Mouse (Mus musculus) heart, embryonic 12.5 days (tissue): Measurements from ENCODE around the gene Hhat. TPM values are rescaled to one million over a fixed set of nuclear protein-coding genes. Genes with fewer than 3 reads are reported as not detected.

Experiments
- ATAC-seq: fragments of 200-750 bp; cut with Nextera tagmentation; 2 replicates; pipeline ENCODE4 v1.8.0; 2017; ENCODE audit warnings: moderate TSS enrichment, moderate library complexity; ENCODE audit not compliant: insufficient number of reproducible peaks, low FRiP score
- H3K27ac ChIP-seq: fragments of 300-500 bp; sonication (generic); 2 replicates; pipeline ENCODE4 v1.5.1; 2016; ENCODE audit warnings: mild to moderate bottlenecking, moderate library complexity; ENCODE audit not compliant: poor library complexity, severe bottlenecking
- H3K27me3 ChIP-seq: fragments of 300-500 bp; sonication (generic); replicated peaks from 2 replicates; pipeline ENCODE4 v1.6.1; 2016; ENCODE audit warnings: mild to moderate bottlenecking, moderate library complexity
- H3K36me3 ChIP-seq: fragments of 300-500 bp; sonication (generic); 2 replicates; pipeline ENCODE4 v1.6.1; 2016; ENCODE audit warnings: mild to moderate bottlenecking, moderate library complexity
- H3K4me1 ChIP-seq: fragments of 300-500 bp; sonication (generic); replicated peaks from 2 replicates; pipeline ENCODE4 v1.6.1; 2016; ENCODE audit warnings: mild to moderate bottlenecking
- H3K4me2 ChIP-seq: fragments of 300-500 bp; sonication (generic); 2 replicates; pipeline ENCODE4 v1.6.1; 2016; ENCODE audit warnings: mild to moderate bottlenecking, moderate library complexity
- H3K4me3 ChIP-seq: fragments of 300-500 bp; sonication (generic); 2 replicates; pipeline ENCODE4 v1.5.1; 2016; ENCODE audit warnings: mild to moderate bottlenecking
- H3K9ac ChIP-seq: fragments of 300-500 bp; sonication (generic); 2 replicates; pipeline ENCODE4 v1.6.1; 2016; ENCODE audit warnings: mild to moderate bottlenecking, moderate library complexity
- H3K9me3 ChIP-seq: fragments of 300-500 bp; sonication (generic); replicated peaks from 2 replicates; pipeline ENCODE4 v1.6.1; 2016; ENCODE audit warnings: mild to moderate bottlenecking, moderate library complexity
- WGBS: fragments of 180-500 bp; shearing (Covaris S2); methylation state at CpG from one replicate; pipeline ENCODE4 v1.1.7; 2016; 5-methylcytosine and 5-hydroxymethylcytosine counted together
- polyA plus RNA-seq: library from polyadenylated mRNA; unstranded; fragments of >200 nt; fragmentation: Nextera tagmentation; extraction: Ambion mirVana; gene quantifications from 2 replicates; pipeline ENCODE4 v1.2.1, GENCODE M21; 2016

The Hhat gene
- polyA plus RNA-seq, 1 experiment from 2014 or later, result 6.7 TPM

GRCm38 (mm10) chr1:192785046-192785961, 14.3 kb upstream of the Hhat start:
- Histone ChIP-seq H3K4me1 (peaks cover 29% of the 10 kb centered on the region), H3K4me2 (no peak overlapping the region; the same call in 1 of the 2 replicates), H3K9ac (no peak overlapping the region), H3K27ac (peak overlapping the region; percentile 76), H3K27me3 (no peaks in the 10 kb centered on the region), H3K9me3 (no peaks in the 10 kb centered on the region), H3K4me3 (no peak overlapping the region), H3K36me3 (no peaks in the 10 kb centered on the region)
- 65% methylated on average over 17 of the region's 17 CpGs for WGBS
- ATAC-seq, result peak; percentile 65

GRCm38 (mm10) chr1:192784374-192784773, 13.4 kb upstream of the Hhat start:
- Histone ChIP-seq H3K27me3 (no peaks in the 10 kb centered on the region), H3K36me3 (no peaks in the 10 kb centered on the region), H3K9me3 (no peaks in the 10 kb centered on the region), H3K9ac (no peak overlapping the region), H3K27ac (no peak overlapping the region), H3K4me2 (no peak overlapping the region), H3K4me1 (peaks cover 30% of the 10 kb centered on the region), H3K4me3 (no peak overlapping the region)
- 19% methylated on average over 4 of the region's 4 CpGs for WGBS
- 0 out of 2 replicates have a peak, but pooled peaks have one; percentile 36 for ATAC-seq

GRCm38 (mm10) chr1:192781256-192781655, 10.2 kb upstream of the Hhat start:
- Histone ChIP-seq H3K27me3 (no peaks in the 10 kb centered on the region), H3K27ac (no peak overlapping the region), H3K4me3 (no peak overlapping the region), H3K9me3 (no peaks in the 10 kb centered on the region), H3K9ac (no peak overlapping the region), H3K4me2 (no peak overlapping the region), H3K4me1 (peaks cover 31% of the 10 kb centered on the region), H3K36me3 (no peaks in the 10 kb centered on the region)
- no peak for ATAC-seq

- Histone ChIP-seq H3K27ac (peak overlapping the region; percentile 65), H3K36me3 (no peaks in the 10 kb centered on the region), H3K27me3 (no peaks in the 10 kb centered on the region), H3K4me1 (peaks cover 20% of the 10 kb centered on the region), H3K4me3 (no peak overlapping the region), H3K9ac (no peak overlapping the region), H3K9me3 (no peaks in the 10 kb centered on the region), H3K4me2 (no peak overlapping the region)
- no peak for ATAC-seq
- 38% methylated on average over 6 of the region's 6 CpGs for WGBS
Observed at GRCm38 (mm10) chr1:192778869-192779514, 8.0 kb upstream of the Hhat start.

- H3K9me3 ChIP-seq, result no peaks in the 10 kb centered on the region
- ATAC-seq, result no peak
- H3K4me3 ChIP-seq, result no peak overlapping the region
- no peaks in the 10 kb centered on the region for H3K36me3 ChIP-seq
- H3K4me2 ChIP-seq, result no peak overlapping the region
- no peaks in the 10 kb centered on the region for H3K27me3 ChIP-seq
- peaks cover 20% of the 10 kb centered on the region for H3K4me1 ChIP-seq
- H3K27ac ChIP-seq, result peak overlapping the region; percentile 65; the same call in 1 of the 2 replicates
- 83% methylated on average over 4 of the region's 4 CpGs for WGBS
- H3K9ac ChIP-seq, result no peak overlapping the region
Observed at GRCm38 (mm10) chr1:192778206-192778605, 7.2 kb upstream of the Hhat start.

GRCm38 (mm10) chr1:192770130-192770494, 911 bp downstream of the Hhat start:
- Histone ChIP-seq H3K9me3 (no peaks in the 10 kb centered on the region), H3K4me3 (peak overlapping the region; percentile 71), H3K4me1 (peaks cover 11% of the 10 kb centered on the region), H3K27ac (peak overlapping the region; percentile 94), H3K4me2 (peak overlapping the region; percentile 89), H3K36me3 (no peaks in the 10 kb centered on the region), H3K9ac (peak overlapping the region; percentile 94), H3K27me3 (no peaks in the 10 kb centered on the region)
- 33% methylated on average over 10 of the region's 10 CpGs for WGBS
- ATAC-seq, result peak; percentile 37

- H3K27me3 ChIP-seq, result no peaks in the 10 kb centered on the region
- no peak for ATAC-seq
- no peaks in the 10 kb centered on the region for H3K36me3 ChIP-seq
- no peak overlapping the region for H3K4me2 ChIP-seq
- H3K27ac ChIP-seq, result no peak overlapping the region
- H3K9ac ChIP-seq, result no peak overlapping the region
- H3K9me3 ChIP-seq, result no peaks in the 10 kb centered on the region
- 24% methylated on average over 4 of the region's 4 CpGs for WGBS
- H3K4me1 ChIP-seq, result peaks cover 21% of the 10 kb centered on the region
- no peak overlapping the region for H3K4me3 ChIP-seq
Observed at GRCm38 (mm10) chr1:192765531-192765930, 5.5 kb downstream of the Hhat start.

- no peak overlapping the region for H3K4me3 ChIP-seq
- H3K36me3 ChIP-seq, result no peaks in the 10 kb centered on the region
- H3K9ac ChIP-seq, result no peak overlapping the region
- no peak for ATAC-seq
- H3K9me3 ChIP-seq, result no peaks in the 10 kb centered on the region
- WGBS, result 71% methylated on average over 2 of the region's 2 CpGs
- H3K4me1 ChIP-seq, result peaks cover 16% of the 10 kb centered on the region
- H3K27me3 ChIP-seq, result no peaks in the 10 kb centered on the region
- H3K4me2 ChIP-seq, result no peak overlapping the region
- H3K27ac ChIP-seq, result no peak overlapping the region
Observed at GRCm38 (mm10) chr1:192764547-192764946, 6.5 kb downstream of the Hhat start.

- Histone ChIP-seq H3K36me3 (0 out of 2 replicates have a peak, but pooled peaks cover 3% of the 10 kb centered on the region), H3K27me3 (no peaks in the 10 kb centered on the region), H3K4me1 (peaks cover 15% of the 10 kb centered on the region), H3K9me3 (no peaks in the 10 kb centered on the region), H3K27ac (no peak overlapping the region), H3K4me3 (no peak overlapping the region), H3K4me2 (no peak overlapping the region), H3K9ac (no peak overlapping the region)
- ATAC-seq, result no peak
- WGBS, result 70% methylated on average over 7 of the region's 7 CpGs
Observed at GRCm38 (mm10) chr1:192762946-192763933, 7.8 kb downstream of the Hhat start.

GRCm38 (mm10) chr1:192756674-192757073, 14.3 kb downstream of the Hhat start:
- Histone ChIP-seq H3K4me2 (no peak overlapping the region), H3K9ac (no peak overlapping the region), H3K4me3 (no peak overlapping the region), H3K27ac (no peak overlapping the region), H3K4me1 (peaks cover 17% of the 10 kb centered on the region), H3K36me3 (0 out of 2 replicates have a peak, but pooled peaks cover 5% of the 10 kb centered on the region), H3K9me3 (no peaks in the 10 kb centered on the region), H3K27me3 (no peaks in the 10 kb centered on the region)
- WGBS, result 74% methylated on average over 7 of the region's 7 CpGs
- ATAC-seq, result no peak
